ENCODE assay signal across 26 mouse cellular contexts in the genomic region with DNA sequence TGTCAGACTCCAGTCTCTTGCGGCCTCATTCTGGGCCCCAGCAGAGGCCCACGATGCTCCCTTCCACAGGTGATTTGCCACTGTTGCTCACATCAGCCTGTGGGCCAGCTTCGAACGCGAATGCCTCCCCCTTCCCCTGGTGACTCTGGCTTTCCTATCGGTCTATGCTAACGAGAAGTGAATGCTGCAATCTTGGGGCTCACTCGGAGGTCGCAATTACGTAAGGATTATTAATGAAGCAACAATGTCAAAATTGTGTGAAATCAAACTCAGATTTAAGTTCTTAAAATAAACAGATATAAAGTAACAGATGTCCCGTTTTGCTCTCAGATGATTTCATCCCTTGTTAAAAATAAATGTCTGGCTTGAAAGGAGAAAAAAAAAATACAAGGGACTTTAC.
DNase-seq lines count a peak whose midpoint lies in the region; ATAC-seq and TF ChIP-seq lines count a peak whose summit lies in the region.
"Had no signal": no experiment of that assay in that cellular context is flagged by ENCODE, and none has a peak within 500 bp of the region (broad histone marks: within the 10 kb centered on the region; RNA-seq: fewer than 3 reads in every experiment).

No protein-coding gene starts in this region.

- H3K4me1 ChIP-seq in kidney, adult 2 months (ENCODE audit: control insufficient read depth, insufficient read depth, low read length), result peaks cover 7% of the 10 kb centered on the region; the same call in 1 of the 2 replicates
- H3K4me1 ChIP-seq in midbrain, embryonic 11.5 days (ENCODE audit: control insufficient read depth, insufficient read depth, low read length), result no peaks in the 10 kb centered on the region
- no peaks in the 10 kb centered on the region; the same call in 1 of the 2 replicates for H3K4me1 ChIP-seq in midbrain, embryonic 13.5 days (replicated peaks)
- H3K4me1 ChIP-seq: embryonic facial prominence, embryonic 15.5 days; liver, embryonic 15.5 days; neural tube, embryonic 13.5 days had no signal

- no peak overlapping the region for H3K4me2 ChIP-seq in midbrain, embryonic 11.5 days
- no peak overlapping the region for H3K4me2 ChIP-seq in midbrain, embryonic 13.5 days (replicated peaks)
- H3K4me2 ChIP-seq: embryonic facial prominence, embryonic 15.5 days; liver, embryonic 15.5 days; neural tube, embryonic 13.5 days had no signal

- peak overlapping the region; percentile 54 for H3K27ac ChIP-seq in kidney, adult 2 months (ENCODE audit: insufficient read depth, low read depth, low read length)
- H3K27ac ChIP-seq in midbrain, embryonic 11.5 days (ENCODE audit: low read depth, low read length), result no peak overlapping the region
- H3K27ac ChIP-seq in midbrain, embryonic 13.5 days, result no peak overlapping the region
- H3K27ac ChIP-seq: embryonic facial prominence, embryonic 15.5 days; gastrocnemius, adult 2 months; hindbrain, embryonic 10.5 days; liver, embryonic 15.5 days; macrophage; neural tube, embryonic 13.5 days had no signal

- TF ChIP-seq CTCF in kidney, adult 2 months (conservative IDR thresholded peaks at IDR 0.05; ENCODE audit: insufficient read depth, insufficient read length, low read depth, low read length), result no peak

- no peaks in the 10 kb centered on the region for H3K36me3 ChIP-seq in kidney, adult 2 months (ENCODE audit: control insufficient read depth, insufficient read depth, low read length)
- H3K36me3 ChIP-seq in midbrain, embryonic 11.5 days (ENCODE audit: control insufficient read depth, insufficient read depth, low read length), result no peaks in the 10 kb centered on the region
- no peaks in the 10 kb centered on the region for H3K36me3 ChIP-seq in midbrain, embryonic 13.5 days
- H3K36me3 ChIP-seq: embryonic facial prominence, embryonic 15.5 days; hindbrain, embryonic 10.5 days; liver, embryonic 15.5 days; neural tube, embryonic 13.5 days had no signal

- H3K27me3 ChIP-seq in kidney, adult 2 months (replicated peaks; ENCODE audit: control insufficient read depth, insufficient read depth, low read length), result no peaks in the 10 kb centered on the region
- H3K27me3 ChIP-seq in midbrain, embryonic 11.5 days (ENCODE audit: control insufficient read depth, insufficient read depth, low read length), result no peaks in the 10 kb centered on the region
- 0 out of 2 replicates have a peak, but pooled peaks cover 3% of the 10 kb centered on the region for H3K27me3 ChIP-seq in midbrain, embryonic 13.5 days
- H3K27me3 ChIP-seq: embryonic facial prominence, embryonic 15.5 days; liver, embryonic 15.5 days; neural tube, embryonic 13.5 days had no signal

- WGBS in kidney, adult 2 months, result 44% methylated on average over 11 of the region's 11 CpGs
- WGBS in midbrain, embryonic 11.5 days, result 85% methylated on average over 11 of the region's 11 CpGs
- WGBS in midbrain, embryonic 13.5 days, result 74% methylated on average over 11 of the region's 11 CpGs

- no peaks in the 10 kb centered on the region for H3K9me3 ChIP-seq in midbrain, embryonic 11.5 days (ENCODE audit: control insufficient read depth, low read length)
- H3K9me3 ChIP-seq in midbrain, embryonic 13.5 days, result no peaks in the 10 kb centered on the region
- H3K9me3 ChIP-seq: embryonic facial prominence, embryonic 15.5 days; hindbrain, embryonic 10.5 days; liver, embryonic 15.5 days; neural tube, embryonic 13.5 days had no signal

- no peak overlapping the region for H3K9ac ChIP-seq in midbrain, embryonic 11.5 days (ENCODE audit: low read length)
- no peak overlapping the region for H3K9ac ChIP-seq in midbrain, embryonic 13.5 days (replicated peaks)
- H3K9ac ChIP-seq: embryonic facial prominence, embryonic 15.5 days; liver, embryonic 15.5 days; neural tube, embryonic 13.5 days had no signal

- TF ChIP-seq POLR2A in kidney, adult 2 months (IDR thresholded peaks at IDR 0.05; ENCODE audit: low read depth, low read length), result no peak

- H3K4me3 ChIP-seq in kidney, adult 2 months (ENCODE audit: insufficient read depth, low read depth, low read length), result no peak overlapping the region
- no peak overlapping the region for H3K4me3 ChIP-seq in midbrain, embryonic 11.5 days (ENCODE audit: low read depth, low read length)
- no peak overlapping the region for H3K4me3 ChIP-seq in midbrain, embryonic 13.5 days (replicated peaks)
- H3K4me3 ChIP-seq: embryonic facial prominence, embryonic 15.5 days; gastrocnemius, adult 2 months; hindbrain, embryonic 10.5 days; liver, embryonic 15.5 days; neural tube, embryonic 13.5 days had no signal

- DNase-seq in kidney, adult 2 months, result no peak
- no peak for DNase-seq in kidney, postnatal 25 days
- DNase-seq in midbrain, embryonic 11.5 days (ENCODE audit: low spot score, missing footprints), result peak; percentile 73
- DNase-seq in lung, postnatal 36 days, result peak; percentile 20
- DNase-seq in layer of hippocampus, adult 9-10 months (ENCODE audit: low spot score), result no peak
- DNase-seq in gastrocnemius, postnatal 4 days (ENCODE audit: low spot score in 2 of 2), result no peak
- DNase-seq: adrenal gland, adult 2 months; adrenal gland, postnatal 36 days; cerebellum, adult 18-20 months; cerebellum, postnatal 10 days; gastrocnemius, adult 2 months; heart, postnatal 14 days; kidney, adult 18-20 months; kidney, postnatal 4 days; layer of hippocampus, postnatal 36 days; right cerebral cortex, postnatal 4 days had no signal

- ATAC-seq in midbrain, embryonic 11.5 days (ENCODE audit: low FRiP score), result no peak
- ATAC-seq in midbrain, embryonic 13.5 days, result no peak
- ATAC-seq: activated CD4-positive, CD25-positive, alpha-beta regulatory T cell, adult 4 months; CD4-positive, CD25-positive, alpha-beta regulatory T cell, adult 4 months; hindbrain, embryonic 16.5 days; midbrain, embryonic 16.5 days had no signal

Comparison
In these comparisons a context has a peak if more than half of its experiments do, and no peak if none do; other contexts are left out.
1. DNase-seq: peak in midbrain, embryonic 11.5 days (single experiment) and lung, postnatal 36 days (single experiment); none in kidney, adult 2 months (single experiment), kidney, postnatal 25 days (0 of 2), layer of hippocampus, adult 9-10 months (single experiment) and gastrocnemius, postnatal 4 days (0 of 2).